Mouse (Mus musculus): Measurements from ENCODE around the gene Ankib1. TPM values are rescaled to one million over a fixed set of nuclear protein-coding genes. Genes with fewer than 3 reads are reported as not detected.

Gene Ankib1
- 15.0 and 15.9 TPM in 2 replicates for polyA plus RNA-seq (2014; fragmentation: Nextera tagmentation; extraction: Ambion mirVana)

GRCm38 (mm10) chr5:3802433-3803291 is at the start of gene Ankib1, which contains the start of gene Krit1:
Ankib1 (minus strand) TSS chr5:3802925.
Krit1 (plus strand) TSS chr5:3803184.
- DNase-seq (ENCODE audit: low spot score, missing footprints) (peak; percentile 99), ATAC-seq (ENCODE audit: low FRiP score) (peak; percentile 95)
- Histone ChIP-seq H3K9ac (ENCODE audit: low read length) (peak within 1 kb of the TSS; percentile 72), H3K4me3 (ENCODE audit: low read depth, low read length) (peak within 1 kb of the TSS; percentile 64), H3K9me3 (ENCODE audit: control insufficient read depth, low read length) (no peaks in the 10 kb centered on the region), H3K27ac (ENCODE audit: low read depth, low read length) (peak within 1 kb of the TSS; percentile 77), H3K27me3 (ENCODE audit: control insufficient read depth, insufficient read depth, low read length) (no peaks in the 10 kb centered on the region), H3K4me1 (ENCODE audit: control insufficient read depth, insufficient read depth, low read length) (peaks cover 7% of the 10 kb centered on the region; the same call in 1 of the 2 replicates), H3K4me2 (peak within 1 kb of the TSS; percentile 92), H3K36me3 (ENCODE audit: control insufficient read depth, insufficient read depth, low read length) (no peaks in the 10 kb centered on the region)
- whole genome bisulfite sequencing = under 1% methylated on average over 100 of the region's 109 CpGs

- DNase-seq (ENCODE audit: low spot score, missing footprints) (peak; percentile 90), ATAC-seq (ENCODE audit: low FRiP score) (peak; percentile 57; the same call in 1 of the 2 replicates)
- 5% methylated on average over 24 of the region's 24 CpGs for WGBS
- H3K9ac ChIP-seq (ENCODE audit: low read length) = peak within 1 kb of the TSS; percentile 66
- H3K36me3 ChIP-seq (ENCODE audit: control insufficient read depth, insufficient read depth, low read length) = no peaks in the 10 kb centered on the region
- H3K4me2 ChIP-seq = peak within 1 kb of the TSS; percentile 55
- H3K4me3 ChIP-seq (ENCODE audit: low read depth, low read length) = peak within 1 kb of the TSS; percentile 34
- no peaks in the 10 kb centered on the region for H3K9me3 ChIP-seq (ENCODE audit: control insufficient read depth, low read length)
- H3K27ac ChIP-seq (ENCODE audit: low read depth, low read length) = no peak within 1 kb of the TSS
- peaks cover 3% of the 10 kb centered on the region; the same call in 1 of the 2 replicates for H3K4me1 ChIP-seq (ENCODE audit: control insufficient read depth, insufficient read depth, low read length)
- H3K27me3 ChIP-seq (ENCODE audit: control insufficient read depth, insufficient read depth, low read length) = no peaks in the 10 kb centered on the region
These were observed 42.3 kb upstream of the Ankib1 start, which contains the start of gene Lrrd1 for GRCm38 (mm10) chr5:3845026-3845425. Lrrd1 (plus strand) TSS chr5:3845173.

GRCm38 (mm10) chr5:3834107-3834506 is 31.4 kb upstream of the Ankib1 start:
- H3K36me3 ChIP-seq (ENCODE audit: control insufficient read depth, insufficient read depth, low read length) = peaks cover 5% of the 10 kb centered on the region
- H3K27ac ChIP-seq (ENCODE audit: low read depth, low read length) = no peak overlapping the region
- DNase-seq (ENCODE audit: low spot score, missing footprints) (no peak), ATAC-seq (ENCODE audit: low FRiP score) (no peak)
- H3K4me1 ChIP-seq (ENCODE audit: control insufficient read depth, insufficient read depth, low read length) = no peaks in the 10 kb centered on the region
- no peak overlapping the region for H3K4me2 ChIP-seq
- no peaks in the 10 kb centered on the region for H3K27me3 ChIP-seq (ENCODE audit: control insufficient read depth, insufficient read depth, low read length)
- no peak overlapping the region for H3K4me3 ChIP-seq (ENCODE audit: low read depth, low read length)
- 80% methylated on average over 1 of the region's 1 CpGs for WGBS
- H3K9me3 ChIP-seq (ENCODE audit: control insufficient read depth, low read length) = peaks cover 4% of the 10 kb centered on the region
- no peak overlapping the region for H3K9ac ChIP-seq (ENCODE audit: low read length)

GRCm38 (mm10) chr5:3808472-3808871 is 5.7 kb upstream of the Ankib1 start:
- Histone ChIP-seq H3K9me3 (ENCODE audit: control insufficient read depth, low read length) (no peaks in the 10 kb centered on the region), H3K4me3 (ENCODE audit: low read depth, low read length) (no peak overlapping the region), H3K27ac (ENCODE audit: low read depth, low read length) (no peak overlapping the region), H3K36me3 (ENCODE audit: control insufficient read depth, insufficient read depth, low read length) (peaks cover 2% of the 10 kb centered on the region; the same call in 1 of the 2 replicates), H3K27me3 (ENCODE audit: control insufficient read depth, insufficient read depth, low read length) (no peaks in the 10 kb centered on the region), H3K4me2 (no peak overlapping the region), H3K9ac (ENCODE audit: low read length) (no peak overlapping the region), H3K4me1 (ENCODE audit: control insufficient read depth, insufficient read depth, low read length) (peaks cover 2% of the 10 kb centered on the region; the same call in 1 of the 2 replicates)
- 100% methylated on average over 1 of the region's 1 CpGs for WGBS
- no peak for ATAC-seq (ENCODE audit: low FRiP score)
- no peak for DNase-seq (ENCODE audit: low spot score, missing footprints)

- Histone ChIP-seq H3K9me3 (ENCODE audit: control insufficient read depth, low read length) (no peaks in the 10 kb centered on the region), H3K27ac (ENCODE audit: low read depth, low read length) (peak overlapping the region; percentile 77), H3K27me3 (ENCODE audit: control insufficient read depth, insufficient read depth, low read length) (no peaks in the 10 kb centered on the region), H3K4me3 (ENCODE audit: low read depth, low read length) (peak overlapping the region; percentile 64), H3K36me3 (ENCODE audit: control insufficient read depth, insufficient read depth, low read length) (no peaks in the 10 kb centered on the region), H3K9ac (ENCODE audit: low read length) (peak overlapping the region; percentile 72), H3K4me1 (ENCODE audit: control insufficient read depth, insufficient read depth, low read length) (peaks cover 7% of the 10 kb centered on the region; the same call in 1 of the 2 replicates), H3K4me2 (peak overlapping the region; percentile 92)
- ATAC-seq (ENCODE audit: low FRiP score) (peak; percentile 80), DNase-seq (ENCODE audit: low spot score, missing footprints) (no peak)
- WGBS = under 1% methylated on average over 36 of the region's 36 CpGs
These were observed 804 bp upstream of the Ankib1 start for GRCm38 (mm10) chr5:3803292-3804165.

GRCm38 (mm10) chr5:3801672-3802432 is 873 bp downstream of the Ankib1 start:
- ATAC-seq (ENCODE audit: low FRiP score) (no peak; the same call in 1 of the 2 replicates), DNase-seq (ENCODE audit: low spot score, missing footprints) (peak; percentile 94)
- Histone ChIP-seq H3K27ac (ENCODE audit: low read depth, low read length) (no peak overlapping the region; the same call in 1 of the 2 replicates), H3K4me3 (ENCODE audit: low read depth, low read length) (peak overlapping the region; percentile 64), H3K9ac (ENCODE audit: low read length) (peak overlapping the region; percentile 72), H3K36me3 (ENCODE audit: control insufficient read depth, insufficient read depth, low read length) (no peaks in the 10 kb centered on the region), H3K27me3 (ENCODE audit: control insufficient read depth, insufficient read depth, low read length) (no peaks in the 10 kb centered on the region), H3K4me1 (ENCODE audit: control insufficient read depth, insufficient read depth, low read length) (peaks cover 7% of the 10 kb centered on the region; the same call in 1 of the 2 replicates), H3K9me3 (ENCODE audit: control insufficient read depth, low read length) (no peaks in the 10 kb centered on the region), H3K4me2 (peak overlapping the region; percentile 92)
- 9% methylated on average over 18 of the region's 18 CpGs for WGBS

- no peaks in the 10 kb centered on the region for H3K27me3 ChIP-seq (ENCODE audit: control insufficient read depth, insufficient read depth, low read length)
- H3K9ac ChIP-seq (ENCODE audit: low read length) = no peak overlapping the region
- H3K4me1 ChIP-seq (ENCODE audit: control insufficient read depth, insufficient read depth, low read length) = peaks cover 7% of the 10 kb centered on the region; the same call in 1 of the 2 replicates
- DNase-seq (ENCODE audit: low spot score, missing footprints) = no peak
- no peak overlapping the region for H3K27ac ChIP-seq (ENCODE audit: low read depth, low read length)
- ATAC-seq (ENCODE audit: low FRiP score) = no peak
- no peaks in the 10 kb centered on the region for H3K36me3 ChIP-seq (ENCODE audit: control insufficient read depth, insufficient read depth, low read length)
- 80% methylated on average over 4 of the region's 4 CpGs for WGBS
- H3K9me3 ChIP-seq (ENCODE audit: control insufficient read depth, low read length) = no peaks in the 10 kb centered on the region
- H3K4me3 ChIP-seq (ENCODE audit: low read depth, low read length) = no peak overlapping the region
- no peak overlapping the region for H3K4me2 ChIP-seq
These were observed 1.8 kb downstream of the Ankib1 start for GRCm38 (mm10) chr5:3800881-3801280.

- no peak for DNase-seq (ENCODE audit: low spot score, missing footprints)
- H3K4me1 ChIP-seq (ENCODE audit: control insufficient read depth, insufficient read depth, low read length) = peaks cover 7% of the 10 kb centered on the region; the same call in 1 of the 2 replicates
- H3K27me3 ChIP-seq (ENCODE audit: control insufficient read depth, insufficient read depth, low read length) = no peaks in the 10 kb centered on the region
- no peak overlapping the region for H3K4me3 ChIP-seq (ENCODE audit: low read depth, low read length)
- no peak overlapping the region for H3K9ac ChIP-seq (ENCODE audit: low read length)
- WGBS = 88% methylated on average over 1 of the region's 1 CpGs
- no peaks in the 10 kb centered on the region for H3K9me3 ChIP-seq (ENCODE audit: control insufficient read depth, low read length)
- no peak overlapping the region for H3K4me2 ChIP-seq
- no peaks in the 10 kb centered on the region for H3K36me3 ChIP-seq (ENCODE audit: control insufficient read depth, insufficient read depth, low read length)
- no peak for ATAC-seq (ENCODE audit: low FRiP score)
- no peak overlapping the region for H3K27ac ChIP-seq (ENCODE audit: low read depth, low read length)
These were observed 2.7 kb downstream of the Ankib1 start for GRCm38 (mm10) chr5:3800041-3800440.

Data from midbrain, embryonic 11.5 days (tissue).